Mouse (Mus musculus): ENCODE measurements around the gene Rasa3.

Gene Rasa3

GRCm38 (mm10) chr8:13684131-13684530, 6.7 kb upstream of the Rasa3 start:
- DNase-seq = no peak

GRCm38 (mm10) chr8:13678182-13678581, 779 bp upstream of the Rasa3 start:
- DNase-seq = no peak

GRCm38 (mm10) chr8:13676701-13677412, 546 bp downstream of the Rasa3 start:
- peak; percentile 73 for DNase-seq

- DNase-seq = peak; percentile 77
Observed at GRCm38 (mm10) chr8:13676302-13676700, 1.1 kb downstream of the Rasa3 start.

GRCm38 (mm10) chr8:13675524-13675923, 1.9 kb downstream of the Rasa3 start:
- DNase-seq = no peak

- DNase-seq = no peak
Observed at GRCm38 (mm10) chr8:13675121-13675520, 2.3 kb downstream of the Rasa3 start.

- DNase-seq = peak; percentile 35
Observed at GRCm38 (mm10) chr8:13674294-13675010, 3.0 kb downstream of the Rasa3 start.

- DNase-seq = no peak
Observed at GRCm38 (mm10) chr8:13673215-13673614, 4.2 kb downstream of the Rasa3 start.

GRCm38 (mm10) chr8:13671246-13672003, 6.0 kb downstream of the Rasa3 start:
- DNase-seq = no peak

GRCm38 (mm10) chr8:13670011-13670471, 7.4 kb downstream of the Rasa3 start:
- peak; percentile 58 for DNase-seq

GRCm38 (mm10) chr8:13668367-13668766, 9.0 kb downstream of the Rasa3 start:
- no peak for DNase-seq

GRCm38 (mm10) chr8:13667917-13668316, 9.5 kb downstream of the Rasa3 start:
- no peak for DNase-seq

- no peak for DNase-seq
Observed at GRCm38 (mm10) chr8:13665944-13666343, 11.5 kb downstream of the Rasa3 start.

- no peak for DNase-seq
Observed at GRCm38 (mm10) chr8:13665538-13665937, 11.9 kb downstream of the Rasa3 start.

GRCm38 (mm10) chr8:13664711-13665210, 12.6 kb downstream of the Rasa3 start:
- no peak for DNase-seq

GRCm38 (mm10) chr8:13660323-13660722, 17.1 kb downstream of the Rasa3 start:
- no peak for DNase-seq

- no peak for DNase-seq
Observed at GRCm38 (mm10) chr8:13657479-13657878, 19.9 kb downstream of the Rasa3 start.

- no peak for DNase-seq
Observed at GRCm38 (mm10) chr8:13655033-13655351, 22.4 kb downstream of the Rasa3 start.

- DNase-seq = no peak
Observed at GRCm38 (mm10) chr8:13654350-13655032, 22.9 kb downstream of the Rasa3 start.

GRCm38 (mm10) chr8:13650541-13651191, 26.7 kb downstream of the Rasa3 start:
- DNase-seq = no peak

GRCm38 (mm10) chr8:13649154-13649515, 28.3 kb downstream of the Rasa3 start:
- no peak for DNase-seq

- DNase-seq = no peak
Observed at GRCm38 (mm10) chr8:13648377-13649153, 28.8 kb downstream of the Rasa3 start.
